Mouse (Mus musculus) heart, adult 2 months (tissue): ENCODE results near the gene Eme2. TPM values are rescaled to one million over a fixed set of nuclear protein-coding genes. Genes with fewer than 3 reads are reported as not detected.

Source experiments
- DNase-seq, 2 experiments: peaks; one replicate each; pipeline ENCODE4 v3.0.0; 2021
- H3K27ac ChIP-seq: fragments of 200-600 bp; 2 replicates; pipeline ENCODE4 v1.8.1; 2022
- H3K27me3 ChIP-seq: fragments of 200-500 bp; 2 replicates; pipeline ENCODE4 v1.6.1; 2012; ENCODE audit warnings: mild to moderate bottlenecking, low read length, inconsistent platforms, mixed read lengths; ENCODE audit not compliant: control insufficient read depth, insufficient read depth
- H3K36me3 ChIP-seq: fragments of 200-500 bp; 2 replicates; pipeline ENCODE4 v1.6.1; 2012; ENCODE audit warnings: low read length, inconsistent platforms; ENCODE audit not compliant: control insufficient read depth, insufficient read depth
- H3K4me1 ChIP-seq: fragments of 200-500 bp; 2 replicates; pipeline ENCODE4 v1.6.1; 2011; ENCODE audit warnings: low read length; ENCODE audit not compliant: control insufficient read depth, insufficient read depth
- H3K4me3 ChIP-seq: fragments of 200-600 bp; 2 replicates; pipeline ENCODE4 v1.8.1; 2022
- H3K79me2 ChIP-seq: fragments of 200-500 bp; replicated peaks from 2 replicates; pipeline ENCODE4 v1.6.1; 2012; ENCODE audit warnings: mild to moderate bottlenecking, inconsistent platforms, low read length, moderate library complexity, mixed read lengths; ENCODE audit not compliant: control insufficient read depth, insufficient read depth
- H3K9ac ChIP-seq: fragments of 200-500 bp; 2 replicates; pipeline ENCODE4 v1.6.1; 2012; ENCODE audit warnings: low read depth, mild to moderate bottlenecking, control low read depth, inconsistent platforms, low read length, mixed read lengths
- CTCF ChIP-seq: fragments of 200-600 bp; IDR thresholded peaks from 2 replicates; pipeline ENCODE4 v1.8.1; 2022; ENCODE audit warnings: antibody characterized with exemption, mild to moderate bottlenecking, moderate library complexity
- EP300 ChIP-seq: fragments of 200-500 bp; IDR thresholded peaks from 2 replicates; pipeline ENCODE4 v1.6.1; 2011; ENCODE audit warnings: low read depth, low read length, control low read depth; ENCODE audit not compliant: insufficient read depth
- POLR2A ChIP-seq: fragments of 200-500 bp; IDR thresholded peaks from 2 replicates; pipeline ENCODE4 v1.6.1; 2011; ENCODE audit warnings: mild to moderate bottlenecking, low read depth, low read length, control low read depth; ENCODE audit not compliant: insufficient read depth
- WGBS: fragments of 180-500 bp; shearing (Covaris S2); methylation state at CpG from one replicate; pipeline ENCODE4 v1.1.7; 2018; 5-methylcytosine and 5-hydroxymethylcytosine counted together
- intact Hi-C: fragments of 180-260 bp; cut with DNase I; formaldehyde crosslinking; loops from one replicate; pipeline ENCODE4 v1.15.1; 2025
- polyA plus RNA-seq: library from polyadenylated mRNA; depleted of rRNA; stranded (reverse); fragments of >200 nt; gene quantifications from 2 replicates; pipeline ENCODE4 v1.2.3, GENCODE M21; 2012
- total RNA-seq, 2 experiments: library from RNA; stranded (reverse); gene quantifications; 2 replicates each; pipeline ENCODE4 v1.2.3; 2021

Gene Eme2
- total and polyA plus RNA-seq, 3 experiments, result 16.9 to 20.3 (median 18.3) TPM

GRCm38 (mm10) chr17:24855838-24856464 lies 38.9 kb downstream of the Eme2 start:
- Histone ChIP-seq H3K79me2 (no peaks in the 10 kb centered on the region), H3K27me3 (no peaks in the 10 kb centered on the region), H3K4me3 (no peak overlapping the region), H3K9ac (no peak overlapping the region), H3K27ac (no peak overlapping the region), H3K36me3 (no peaks in the 10 kb centered on the region), H3K4me1 (no peaks in the 10 kb centered on the region; the same call in none of the 2 replicates)
- intact Hi-C loops, result no loop called here
- TF ChIP-seq POLR2A (no peak), CTCF (no peak), EP300 (no peak)
- DNase-seq, result no peak
- WGBS, result 59% methylated on average over 3 of the region's 3 CpGs

DNA sequence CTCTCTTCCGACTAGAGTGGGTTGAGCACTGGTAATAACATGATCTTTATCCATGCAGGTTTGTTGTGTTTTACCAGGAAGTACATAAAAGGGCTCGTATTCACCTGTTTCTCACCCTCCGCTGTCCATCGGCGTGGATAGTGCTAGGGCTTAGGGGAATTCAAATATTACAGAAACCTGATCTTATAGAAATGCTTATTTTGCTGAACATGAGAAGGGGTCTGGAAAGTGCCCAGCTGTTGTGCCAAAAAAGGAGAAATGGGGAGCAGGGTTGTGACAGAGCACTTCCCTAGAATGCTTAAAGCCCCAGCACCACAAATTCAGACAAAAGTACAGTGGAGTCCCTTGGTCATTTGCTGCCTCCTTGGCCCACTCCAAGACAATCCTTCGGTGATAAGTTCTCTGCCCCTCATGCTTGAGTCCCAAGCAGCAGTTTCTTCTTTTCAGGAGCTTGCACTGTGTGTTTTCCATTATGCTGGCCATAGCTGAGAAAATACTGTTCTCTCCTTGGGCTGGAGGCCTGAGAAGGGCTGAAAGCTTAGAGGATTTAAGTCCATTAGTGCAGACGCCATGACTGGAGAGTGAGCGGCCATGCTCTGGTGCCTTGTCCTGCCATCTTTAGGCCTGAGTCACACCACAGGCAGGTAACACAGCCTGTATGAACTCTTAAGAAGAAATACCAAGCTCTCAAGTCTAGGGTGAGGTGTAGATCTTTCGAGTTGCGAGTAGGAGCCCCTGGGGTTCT lies 43.3 kb downstream of the Eme2 start:
- peaks cover 2% of the 10 kb centered on the region for H3K4me1 ChIP-seq
- no peaks in the 10 kb centered on the region for H3K36me3 ChIP-seq
- TF ChIP-seq CTCF (no peak), EP300 (no peak), POLR2A (no peak)
- H3K79me2 ChIP-seq, result no peaks in the 10 kb centered on the region
- no peak overlapping the region; the same call in 1 of the 2 replicates for H3K27ac ChIP-seq
- no peaks in the 10 kb centered on the region for H3K27me3 ChIP-seq
- intact Hi-C loops, result loop anchor here (2.0 kb wide), 1 partner anchor 33 kb away; no protein-coding TSS in a partner anchor
- 81% methylated on average over 10 of the region's 10 CpGs for WGBS
- H3K9ac ChIP-seq, result peak overlapping the region; percentile 71; the same call in 1 of the 2 replicates
- peak overlapping the region; percentile 62 for H3K4me3 ChIP-seq
- no peak for DNase-seq

DNA sequence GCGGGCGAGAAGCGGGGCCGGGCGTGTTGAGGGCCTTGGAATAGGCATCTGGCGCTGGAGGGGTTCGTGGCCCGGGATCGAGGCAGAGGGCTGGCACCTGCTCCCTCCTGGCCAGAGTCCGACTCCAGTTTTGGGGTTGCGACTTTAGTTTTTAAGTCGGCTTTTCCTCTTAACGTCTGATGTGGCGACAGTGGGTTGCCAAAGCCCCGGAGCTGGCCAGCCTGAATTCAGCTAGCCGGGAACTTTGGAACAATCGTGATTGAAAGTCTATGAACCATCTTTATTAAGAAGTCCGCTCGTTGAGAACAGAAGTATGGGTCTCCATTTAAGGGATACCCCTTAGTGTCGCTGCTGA lies 44.1 kb downstream of the Eme2 start:
- H3K4me3 ChIP-seq, result peak overlapping the region; percentile 62
- no peaks in the 10 kb centered on the region for H3K36me3 ChIP-seq
- H3K9ac ChIP-seq, result peak overlapping the region; percentile 71
- H3K79me2 ChIP-seq, result no peaks in the 10 kb centered on the region
- intact Hi-C loops, result loop anchor here (2.0 kb wide), 1 partner anchor 34 kb away; no protein-coding TSS in a partner anchor
- 1% methylated on average over 20 of the region's 20 CpGs for WGBS
- TF ChIP-seq CTCF (no peak; the same call in 1 of the 2 replicates), EP300 (no peak), POLR2A (no peak)
- DNase-seq, result no peak
- H3K27ac ChIP-seq, result peak overlapping the region; percentile 87
- no peaks in the 10 kb centered on the region for H3K27me3 ChIP-seq
- H3K4me1 ChIP-seq, result peaks cover 2% of the 10 kb centered on the region

DNA sequence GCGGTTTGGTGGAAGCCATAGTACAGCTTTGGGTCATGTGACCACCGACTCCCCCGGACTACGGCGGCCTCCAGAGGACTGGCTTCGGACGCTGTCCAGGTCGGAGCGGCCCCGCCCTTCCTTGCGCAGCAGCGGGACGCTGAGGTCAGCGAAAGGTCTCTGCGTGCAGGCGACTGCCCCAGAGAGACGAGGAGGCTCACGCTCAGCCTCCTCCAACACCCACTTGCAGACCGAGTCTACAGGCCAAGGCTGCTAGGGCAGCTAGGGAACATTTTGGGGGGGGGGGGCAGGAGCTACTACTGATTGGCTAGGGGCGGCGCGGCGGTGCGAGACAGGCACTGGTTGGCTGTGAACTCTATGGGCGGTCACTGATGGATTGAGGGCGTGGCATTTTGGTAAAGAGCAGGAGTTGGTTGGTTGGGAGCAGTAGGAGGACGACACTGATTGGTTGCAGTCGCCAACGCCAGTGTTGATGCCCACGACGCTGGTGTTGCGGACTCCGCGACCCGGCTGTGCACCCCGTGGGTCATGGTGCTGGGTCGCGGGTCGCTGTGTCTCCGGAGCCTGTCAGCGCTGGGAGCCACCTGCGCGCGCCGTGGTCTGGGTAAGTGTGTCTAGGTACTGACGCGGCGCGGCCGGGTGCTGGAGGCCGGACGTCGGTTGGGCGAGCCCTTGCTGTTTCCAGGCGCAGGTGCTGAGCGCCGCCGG lies 44.7 kb downstream of the Eme2 start, which contains the start of gene Fahd1:
Gene Fahd1 (minus strand): TSS at position 300 of the 708 bp plus-strand sequence.
- H3K9ac ChIP-seq, result peak within 1 kb of the TSS; percentile 74
- TF ChIP-seq EP300 (peak; percentile 16; the same call in 1 of the 2 replicates), CTCF (peak; percentile 37; the same call in 1 of the 2 replicates), POLR2A (peak; percentile 73)
- peaks cover 2% of the 10 kb centered on the region for H3K4me1 ChIP-seq
- peak; percentile 95 to 97 for DNase-seq
- H3K27ac ChIP-seq, result peak within 1 kb of the TSS; percentile 87
- no peaks in the 10 kb centered on the region for H3K36me3 ChIP-seq
- H3K4me3 ChIP-seq, result peak within 1 kb of the TSS; percentile 62
- intact Hi-C loops, result loop anchor here (2.0 kb wide), 1 partner anchor 35 kb away; no protein-coding TSS in a partner anchor
- no peaks in the 10 kb centered on the region for H3K27me3 ChIP-seq
- under 1% methylated on average over 58 of the region's 58 CpGs for WGBS
- no peaks in the 10 kb centered on the region for H3K79me2 ChIP-seq

DNA sequence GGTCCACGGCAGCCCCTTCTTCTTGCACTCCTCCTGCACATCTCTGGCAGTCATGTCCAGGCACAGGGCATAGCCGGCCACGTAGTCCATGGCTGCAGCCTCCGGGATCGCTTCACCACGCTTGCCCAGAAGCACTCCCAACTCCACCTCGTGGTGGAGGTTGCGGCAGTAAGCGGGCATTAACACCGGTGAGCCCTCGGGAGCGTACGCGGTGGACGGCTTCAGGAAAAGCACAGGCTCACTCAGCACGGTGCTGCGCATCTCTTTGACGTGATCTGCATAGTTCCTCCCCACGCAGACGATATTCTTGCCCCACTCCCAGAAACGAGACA lies 45.2 kb downstream of the Eme2 start:
- under 1% methylated on average over 21 of the region's 21 CpGs for WGBS
- TF ChIP-seq POLR2A (no peak; the same call in 1 of the 2 replicates), CTCF (peak; percentile 60), EP300 (peak; percentile 38; the same call in 1 of the 2 replicates)
- intact Hi-C loops, result loop anchor here (2.0 kb wide), 1 partner anchor 35 kb away; no protein-coding TSS in a partner anchor

More for the DNA sequence above, 45.2 kb downstream of the Eme2 start:
- Histone ChIP-seq H3K4me3 (peak overlapping the region; percentile 62), H3K9ac (peak overlapping the region; percentile 74), H3K27me3 (no peaks in the 10 kb centered on the region), H3K27ac (peak overlapping the region; percentile 87), H3K79me2 (no peaks in the 10 kb centered on the region), H3K4me1 (peaks cover 2% of the 10 kb centered on the region), H3K36me3 (no peaks in the 10 kb centered on the region)
- no peak for DNase-seq
